Comparison of ENCODE assay signal across 29 mouse cellular contexts in genomic region chr11:79187291-79187690, GRCm38 (mm10). TPM values are rescaled to one million over a fixed set of nuclear protein-coding genes. Genes with fewer than 3 reads are reported as not detected.
A peak's percentile ranks its signal among the peaks of the same experiment; 100 is the strongest.
DNase-seq lines count a peak whose midpoint lies in the region; ATAC-seq and TF ChIP-seq lines count a peak whose summit lies in the region.
"Had no signal": no experiment of that assay in that cellular context is flagged by ENCODE, and none has a peak within 500 bp of the region (broad histone marks: within the 10 kb centered on the region; RNA-seq: fewer than 3 reads in every experiment).

No protein-coding gene starts in this region.

- H3K9me3 ChIP-seq in hindbrain, embryonic 10.5 days: no peaks in the 10 kb centered on the region
- H3K9me3 ChIP-seq in hindbrain, embryonic 13.5 days: no peaks in the 10 kb centered on the region
- peaks cover 3% of the 10 kb centered on the region for H3K9me3 ChIP-seq in CH12.LX (replicated peaks; ENCODE audit: low read length)
- H3K9me3 ChIP-seq: embryonic facial prominence, embryonic 15.5 days; forebrain, embryonic 12.5 days; heart, embryonic 10.5 days; heart, embryonic 13.5 days; hindbrain, embryonic 12.5 days; intestine, embryonic 15.5 days had no signal

- no peak overlapping the region for H3K9ac ChIP-seq in hindbrain, embryonic 13.5 days
- no peak overlapping the region for H3K9ac ChIP-seq in CH12.LX (ENCODE audit: insufficient read depth, low read depth)
- H3K9ac ChIP-seq: embryonic facial prominence, embryonic 15.5 days; forebrain, embryonic 12.5 days; heart, embryonic 13.5 days; hindbrain, embryonic 12.5 days; intestine, embryonic 15.5 days had no signal

- TF ChIP-seq RAD21 in CH12.LX (IDR thresholded peaks at IDR 0.05; ENCODE audit: low read depth, low read length): no peak

- no peaks in the 10 kb centered on the region for H3K79me2 ChIP-seq in CH12.LX (replicated peaks; ENCODE audit: control insufficient read depth, extremely low read depth, insufficient read depth, poor library complexity, severe bottlenecking)

- H3K4me3 ChIP-seq in hindbrain, embryonic 10.5 days: no peak overlapping the region
- H3K4me3 ChIP-seq in hindbrain, embryonic 13.5 days: no peak overlapping the region
- H3K4me3 ChIP-seq in CH12.LX (replicated peaks in 1 of 3; ENCODE audit: low read depth in 2 of 3, low read length in 2 of 3, poor library complexity in 1 of 3): peak overlapping the region in 1 of 3 experiments; percentile 7
- H3K4me3 ChIP-seq in thymus, adult 2 months (ENCODE audit: control insufficient read depth, insufficient read depth, low read length): no peak overlapping the region
- H3K4me3 ChIP-seq: embryonic facial prominence, embryonic 15.5 days; forebrain, embryonic 12.5 days; heart, adult 2 months; heart, embryonic 10.5 days; heart, embryonic 13.5 days; hindbrain, embryonic 12.5 days; intestine, embryonic 15.5 days had no signal

- no peak for TF ChIP-seq POLR2A in CH12.LX (IDR thresholded peaks at IDR 0.05; ENCODE audit: low read depth, low read length)
- no peak for TF ChIP-seq POLR2A in thymus, adult 2 months (IDR thresholded peaks at IDR 0.05; ENCODE audit: control insufficient read depth, extremely low read depth, insufficient read depth, low read length, poor library complexity)

- in situ Hi-C loops in CH12.LX (cut with MboI; ENCODE audit: low pct_ligation_motif_present, low pct_unique_long_range_greater_than_20kb, low sequenced_read_pairs): no loop called here

- no peaks in the 10 kb centered on the region for H3K27me3 ChIP-seq in hindbrain, embryonic 10.5 days (ENCODE audit: insufficient read depth, poor library complexity, severe bottlenecking)
- H3K27me3 ChIP-seq in hindbrain, embryonic 13.5 days: no peaks in the 10 kb centered on the region
- H3K27me3 ChIP-seq in CH12.LX (replicated peaks): no peaks in the 10 kb centered on the region
- no peaks in the 10 kb centered on the region for H3K27me3 ChIP-seq in thymus, adult 2 months (ENCODE audit: control insufficient read depth, insufficient read depth, low read length)
- H3K27me3 ChIP-seq: embryonic facial prominence, embryonic 15.5 days; forebrain, embryonic 12.5 days; heart, embryonic 13.5 days; hindbrain, embryonic 12.5 days; intestine, embryonic 15.5 days had no signal

- dilution Hi-C loops in CH12.LX (cut with MboI; ENCODE audit: extremely low pct_ligation_motif_present, extremely low pct_unique_long_range_greater_than_20kb, low sequenced_read_pairs): no loop called here

- peak; percentile 16 for DNase-seq in adrenal gland, postnatal 10 days
- no peak for DNase-seq in adrenal gland, postnatal 25 days
- DNase-seq in hindbrain, embryonic 10.5 days (ENCODE audit: low spot score): no peak
- no peak for DNase-seq in CH12.LX (ENCODE audit: extremely low read depth)
- peak; percentile 59 for DNase-seq in NIH3T3 (ENCODE audit: low read depth)
- DNase-seq in thymus, adult 2 months: no peak
- no peak for DNase-seq in ovary, postnatal 36 days (ENCODE audit: low spot score)
- DNase-seq: adrenal gland, postnatal 14 days; cerebellum, adult 11-12 months; cerebellum, adult 8-10 months; cerebellum, postnatal 10 days; cerebellum, postnatal 36 days; embryo, embryonic 11 days; gastrocnemius, postnatal 10 days; gastrocnemius, postnatal 36 days; heart, adult 2 months; heart, postnatal 14 days; heart, postnatal 4 days; kidney, adult 18-20 months had no signal

- H3K4me1 ChIP-seq in hindbrain, embryonic 10.5 days (replicated peaks): no peaks in the 10 kb centered on the region
- no peaks in the 10 kb centered on the region for H3K4me1 ChIP-seq in hindbrain, embryonic 13.5 days (replicated peaks)
- peaks cover 16 to 28% of the 10 kb centered on the region in 2 experiments for H3K4me1 ChIP-seq in CH12.LX (ENCODE audit: control insufficient read depth in 1 of 2, insufficient read depth in 2 of 2)
- H3K4me1 ChIP-seq in thymus, adult 2 months (replicated peaks; ENCODE audit: control insufficient read depth, insufficient read depth, low read length): no peaks in the 10 kb centered on the region
- H3K4me1 ChIP-seq: hindbrain, embryonic 12.5 days had no signal

- 67% methylated on average over 4 of the region's 4 CpGs for WGBS in hindbrain, embryonic 10.5 days
- WGBS in hindbrain, embryonic 13.5 days: 65% methylated on average over 4 of the region's 4 CpGs
- WGBS in thymus, adult 2 months: 89% methylated on average over 4 of the region's 4 CpGs

- no peak overlapping the region for H3K4me2 ChIP-seq in hindbrain, embryonic 13.5 days
- H3K4me2 ChIP-seq in CH12.LX (ENCODE audit: insufficient read depth, low read depth, poor library complexity, severe bottlenecking): no peak overlapping the region
- H3K4me2 ChIP-seq: embryonic facial prominence, embryonic 15.5 days; forebrain, embryonic 12.5 days; heart, embryonic 13.5 days; hindbrain, embryonic 12.5 days; intestine, embryonic 15.5 days had no signal

- 0 out of 2 replicates have a peak overlapping the region, but pooled peaks have one; percentile 1 for H3K27ac ChIP-seq in hindbrain, embryonic 10.5 days
- H3K27ac ChIP-seq in hindbrain, embryonic 13.5 days: no peak overlapping the region
- no peak overlapping the region for H3K27ac ChIP-seq in CH12.LX (ENCODE audit: insufficient read depth, low read depth)
- no peak overlapping the region for H3K27ac ChIP-seq in thymus, adult 2 months (ENCODE audit: control insufficient read depth, insufficient read depth, low read length)
- H3K27ac ChIP-seq: forebrain, embryonic 12.5 days; heart, adult 2 months; heart, embryonic 10.5 days; hindbrain, embryonic 12.5 days; intestine, embryonic 15.5 days had no signal

- TF ChIP-seq CTCF in CH12.LX (conservative IDR thresholded peaks at IDR 0.05 in 1 of 2, IDR thresholded peaks at IDR 0.05 in 1 of 2; ENCODE audit: low read depth in 2 of 2, low read length in 2 of 2): no peak
- no peak for TF ChIP-seq CTCF in thymus, adult 2 months (IDR thresholded peaks at IDR 0.05; ENCODE audit: borderline replicate concordance, control insufficient read depth, extremely low read depth, insufficient read depth, low read length, poor library complexity)

- H3K36me3 ChIP-seq in hindbrain, embryonic 10.5 days: no peaks in the 10 kb centered on the region
- H3K36me3 ChIP-seq in hindbrain, embryonic 13.5 days: no peaks in the 10 kb centered on the region
- peaks cover 0 to 3% of the 10 kb centered on the region in 2 experiments for H3K36me3 ChIP-seq in CH12.LX (replicated peaks in 1 of 2; ENCODE audit: control insufficient read depth in 1 of 2, insufficient read depth in 1 of 2, low read length in 1 of 2)
- H3K36me3 ChIP-seq in thymus, adult 2 months (ENCODE audit: control insufficient read depth, insufficient read depth, low read length): no peaks in the 10 kb centered on the region
- H3K36me3 ChIP-seq: embryonic facial prominence, embryonic 15.5 days; forebrain, embryonic 12.5 days; heart, embryonic 10.5 days; heart, embryonic 13.5 days; hindbrain, embryonic 12.5 days; intestine, embryonic 15.5 days had no signal

- ATAC-seq in hindbrain, embryonic 13.5 days (ENCODE audit: low FRiP score): no peak
- ATAC-seq: activated CD4-positive, CD25-positive, alpha-beta regulatory T cell, adult 4 months; CD4-positive, CD25-positive, alpha-beta regulatory T cell, adult 4 months; hindbrain, embryonic 16.5 days; intestine, embryonic 15.5 days had no signal

- TF ChIP-seq EP300 in CH12.LX (IDR thresholded peaks at IDR 0.05; ENCODE audit: low read length): no peak

TF ChIP-seq in CH12.LX, 34 proteins besides CTCF, POLR2A, EP300 and RAD21:
- TF ChIP-seq USF2 (conservative IDR thresholded peaks at IDR 0.05; ENCODE audit: low read depth, low read length): 0 out of 2 replicates have a peak, but pooled peaks have one; percentile 8
- no peak for TF ChIP-seq BHLHE40 (IDR thresholded peaks at IDR 0.05; ENCODE audit: low read depth, low read length)
- TF ChIP-seq USF1 (IDR thresholded peaks at IDR 0.05; ENCODE audit: low read depth, low read length): peak; percentile 40

RNA-seq across cellular contexts. Expression of gene Ksr1, which starts 41.1 kb away (rescaled TPM):
- 10 to 100 TPM; 12.0 to 17.3 TPM for total RNA-seq in adrenal gland, postnatal 10 days (2021)
- 11.1 and 15.0 TPM in 2 replicates for total RNA-seq in adrenal gland, postnatal 25 days (2021)
- polyA plus RNA-seq in hindbrain, embryonic 10.5 days (2016; fragmentation: Nextera tagmentation; extraction: Ambion mirVana): 2.7 and 5.2 TPM in 2 replicates
- 3.1 and 3.5 TPM in 2 replicates for polyA plus RNA-seq in hindbrain, embryonic 13.5 days (2015; fragmentation: Nextera tagmentation; extraction: Ambion mirVana)
- 63.8 and 73.1 TPM in 2 replicates for total RNA-seq in CH12.LX (2012; rRNA removed)
- total RNA-seq in CH12.LX (2014; rRNA removed): 21.3 and 22.5 TPM in 2 replicates
- 48.9 and 61.2 TPM in 2 replicates for polyA plus RNA-seq in CH12.LX (2012; ENCODE audit: insufficient read length, low read depth)
- 28.1 and 32.7 TPM in 2 replicates for polyA plus RNA-seq in thymus, adult 2 months (2012; rRNA removed)

Comparison
In these comparisons a context has a peak if more than half of its experiments do, and no peak if none do; other contexts are left out.
1. DNase-seq: peak in adrenal gland, postnatal 10 days (single experiment) and NIH3T3 (single experiment); none in adrenal gland, postnatal 25 days (single experiment), hindbrain, embryonic 10.5 days (single experiment), CH12.LX (single experiment), thymus, adult 2 months (single experiment) and ovary, postnatal 36 days (single experiment).